Comparison of ENCODE assay signal across 22 mouse cellular contexts in the genomic region with DNA sequence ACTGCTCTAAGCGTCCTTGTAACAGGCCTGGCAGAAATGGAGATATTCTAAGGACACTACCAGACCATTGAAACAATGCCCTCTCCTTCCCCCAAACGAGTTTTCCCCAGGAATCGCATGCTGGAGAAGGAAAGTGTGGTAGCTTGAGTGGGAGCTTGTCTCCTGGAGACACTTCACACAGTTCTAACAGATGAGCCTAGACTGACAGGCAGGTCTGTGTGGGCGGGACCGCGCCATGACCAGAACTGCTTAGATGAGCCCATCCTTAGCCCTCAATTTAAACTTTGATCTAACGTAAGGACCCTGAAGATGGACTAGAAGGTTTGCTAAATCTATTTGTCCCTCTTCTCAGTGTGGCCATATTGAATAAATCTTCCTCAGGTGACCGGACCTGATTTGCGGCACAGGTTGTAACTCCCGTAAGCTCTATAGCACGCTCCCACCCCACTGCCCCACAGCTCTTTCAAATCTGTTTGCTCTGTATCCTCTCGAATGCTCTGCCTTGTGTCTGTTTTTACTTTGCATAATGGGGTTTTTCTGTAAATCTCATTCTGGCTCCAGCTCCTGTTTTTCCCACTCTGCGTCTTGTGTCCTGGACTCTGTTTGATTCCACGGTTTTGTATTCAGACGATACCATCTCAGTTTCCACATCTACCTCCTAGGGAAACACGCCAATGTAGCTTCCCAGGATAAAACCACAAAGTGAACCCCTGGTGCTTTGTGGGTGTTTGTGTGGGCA. TPM values are rescaled to one million over a fixed set of nuclear protein-coding genes. Genes with fewer than 3 reads are reported as not detected.
DNase-seq lines count a peak whose midpoint lies in the region; TF ChIP-seq lines count a peak whose summit lies in the region.
"Had no signal": no experiment of that assay in that cellular context is flagged by ENCODE, and none has a peak within 500 bp of the region (broad histone marks: within the 10 kb centered on the region; RNA-seq: fewer than 3 reads in every experiment).

No protein-coding gene starts in this region.

- H3K4me3 ChIP-seq in left cerebral cortex, adult 2 months: no peak overlapping the region
- H3K4me3 ChIP-seq: embryonic facial prominence, embryonic 10.5 days; embryonic facial prominence, embryonic 13.5 days; erythroblast, embryonic 14.5 days; forebrain, embryonic 13.5 days; gastrocnemius, adult 2 months; hindbrain, embryonic 12.5 days; hindbrain, embryonic 15.5 days had no signal

- intact Hi-C loops in left cerebral cortex, adult 2 months (cut with DNase I): no loop called here
- intact Hi-C loops in left cerebral cortex, postnatal 36 days (cut with DNase I): no loop called here
- intact Hi-C loops in left cerebral cortex, postnatal 4 days (cut with DNase I): no loop called here

- 0 out of 2 replicates have a peak overlapping the region, but pooled peaks have one; percentile 32 for H3K27ac ChIP-seq in left cerebral cortex, adult 2 months
- H3K27ac ChIP-seq: embryonic facial prominence, embryonic 10.5 days; embryonic facial prominence, embryonic 13.5 days; forebrain, embryonic 13.5 days; gastrocnemius, adult 2 months; hindbrain, embryonic 12.5 days; hindbrain, embryonic 15.5 days had no signal

- no peak for TF ChIP-seq CTCF in left cerebral cortex, adult 2 months (IDR thresholded peaks at IDR 0.05)

- DNase-seq in left cerebral cortex, adult 2 months (ENCODE audit: extremely low spot score in 1 of 2, low spot score in 2 of 2): peak in 1 of 2 experiments; percentile 31
- no peak for DNase-seq in left cerebral cortex, adult 9 months (ENCODE audit: low spot score in 2 of 2)
- DNase-seq in left cerebral cortex, postnatal 36 days (ENCODE audit: low spot score in 2 of 2): peak; percentile 25 to 29
- no peak for DNase-seq in left cerebral cortex, postnatal 4 days
- DNase-seq in right cerebral cortex, postnatal 14 days: peak; percentile 27
- DNase-seq in right cerebral cortex, postnatal 4 days: no peak
- DNase-seq: adrenal gland, adult 2 months; adrenal gland, postnatal 14 days; cerebellum, adult 11-12 months; cerebellum, adult 8-10 months; cerebellum, postnatal 10 days; cerebellum, postnatal 36 days; embryo, embryonic 11 days; gastrocnemius, adult 2 months; gastrocnemius, postnatal 14 days; heart, adult 11 months had no signal

RNA-seq across cellular contexts. Expression of a gene that starts 59.2 kb away (rescaled TPM):
- 10 to 100 TPM; 17.1 to 19.3 TPM for total RNA-seq in left cerebral cortex, adult 2 months (2021)
- 10 to 100 TPM; 19.6 to 20.9 TPM for total RNA-seq in left cerebral cortex, postnatal 36 days (2021)
- total RNA-seq in left cerebral cortex, postnatal 4 days (2021): 10 to 100 TPM; 30.9 to 36.2 TPM

Comparison
In these comparisons a context has a peak if more than half of its experiments do, and no peak if none do; other contexts are left out.
1. DNase-seq: peak in left cerebral cortex, postnatal 36 days (2 of 2) and right cerebral cortex, postnatal 14 days (single experiment); none in left cerebral cortex, adult 9 months (0 of 2), left cerebral cortex, postnatal 4 days (single experiment) and right cerebral cortex, postnatal 4 days (single experiment).